Mouse (Mus musculus) limb, embryonic 11.5 days (tissue): ENCODE results near the gene S100a5. TPM values are rescaled to one million over a fixed set of nuclear protein-coding genes. Genes with fewer than 3 reads are reported as not detected.

Source experiments
- ATAC-seq: fragments of 200-750 bp; cut with Nextera tagmentation; 2 replicates; pipeline ENCODE4 v1.8.0; 2017; ENCODE audit warnings: low read depth; ENCODE audit not compliant: insufficient number of reproducible peaks, low FRiP score, low TSS enrichment
- DNase-seq: peaks from one replicate; pipeline ENCODE4 v3.0.0-alpha.2; 2015; ENCODE audit warnings: low spot score
- H3K27ac ChIP-seq: fragments of 300-500 bp; sonication (generic); replicated peaks from 2 replicates; pipeline ENCODE4 v1.5.1; 2014; ENCODE audit warnings: low read depth, mild to moderate bottlenecking, low read length
- H3K27me3 ChIP-seq: fragments of 300-500 bp; sonication (generic); 2 replicates; pipeline ENCODE4 v1.6.1; 2014; ENCODE audit warnings: mild to moderate bottlenecking, low read length, mixed read lengths; ENCODE audit not compliant: control insufficient read depth, insufficient read depth
- H3K36me3 ChIP-seq: fragments of 300-500 bp; sonication (generic); 2 replicates; pipeline ENCODE4 v1.6.1; 2014; ENCODE audit warnings: mild to moderate bottlenecking, low read length, moderate library complexity, mixed read lengths; ENCODE audit not compliant: control insufficient read depth, insufficient read depth
- H3K4me1 ChIP-seq: fragments of 300-500 bp; sonication (generic); 2 replicates; pipeline ENCODE4 v1.6.1; 2014; ENCODE audit warnings: low read length, mixed read lengths; ENCODE audit not compliant: control insufficient read depth, insufficient read depth
- H3K4me2 ChIP-seq: fragments of 300-500 bp; sonication (generic); 2 replicates; pipeline ENCODE4 v1.6.1; 2014; ENCODE audit warnings: low read depth, mild to moderate bottlenecking, moderate library complexity; ENCODE audit not compliant: severe bottlenecking
- H3K4me3 ChIP-seq: fragments of 300-500 bp; sonication (generic); 2 replicates; pipeline ENCODE4 v1.5.1; 2014; ENCODE audit warnings: low read depth, low read length
- H3K9ac ChIP-seq: fragments of 300-500 bp; sonication (generic); 2 replicates; pipeline ENCODE4 v1.6.1; 2014; ENCODE audit warnings: mild to moderate bottlenecking, low read length
- H3K9me3 ChIP-seq: fragments of 300-500 bp; sonication (generic); 2 replicates; pipeline ENCODE4 v1.6.1; 2016; ENCODE audit warnings: low read length; ENCODE audit not compliant: control insufficient read depth
- WGBS: fragments of 180-500 bp; shearing (Covaris S2); extraction: QIAGEN DNeasy Blood & Tissue Kit; methylation state at CpG from one replicate; pipeline ENCODE4 v1.1.7; 2014; 5-methylcytosine and 5-hydroxymethylcytosine counted together
- polyA plus RNA-seq: library from polyadenylated mRNA; unstranded; fragments of >200 nt; fragmentation: Nextera tagmentation; extraction: Ambion mirVana; gene quantifications from 2 replicates; pipeline ENCODE4 v1.2.1, GENCODE M21; 2014

The S100a5 gene
- polyA plus RNA-seq, 1 experiment from 2014 or later, result not detected

DNA sequence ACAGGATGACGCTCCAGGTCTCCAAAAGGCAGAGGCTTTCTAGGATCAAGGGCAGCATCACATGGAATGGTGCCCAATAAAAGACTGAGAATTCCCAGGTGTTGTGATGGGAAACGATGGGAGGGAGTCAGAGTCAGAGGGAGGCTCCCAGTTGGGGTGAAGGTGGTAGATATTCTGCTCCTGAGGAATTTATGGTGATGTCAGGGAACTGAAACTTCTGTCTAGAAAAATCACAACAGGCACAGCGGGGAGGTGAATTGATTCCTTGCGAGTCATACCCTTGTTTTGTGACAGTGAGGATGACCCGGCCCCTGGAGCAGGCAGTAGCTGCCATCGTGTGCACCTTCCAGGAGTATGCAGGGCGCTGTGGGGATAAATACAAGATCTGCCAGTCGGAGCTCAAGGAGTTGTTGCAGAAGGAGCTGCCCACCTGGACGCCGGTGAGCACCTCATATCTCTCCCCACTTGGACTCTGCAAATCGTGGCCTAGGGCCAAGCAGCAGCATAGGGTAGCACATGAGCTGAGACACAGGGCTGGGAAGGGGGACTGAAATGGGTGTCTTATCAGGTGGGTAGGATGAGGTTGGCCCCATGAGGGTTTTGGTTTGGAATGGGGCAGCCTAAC is 6.7 kb upstream of the S100a5 start, which contains the start of gene Gm42674:
Gene Gm42674, plus strand, starts transcription at position 419 of the 625 bp plus-strand sequence.
- no peak for ATAC-seq
- Histone ChIP-seq H3K9ac (no peak within 1 kb of the TSS), H3K27ac (no peak within 1 kb of the TSS)

DNA sequence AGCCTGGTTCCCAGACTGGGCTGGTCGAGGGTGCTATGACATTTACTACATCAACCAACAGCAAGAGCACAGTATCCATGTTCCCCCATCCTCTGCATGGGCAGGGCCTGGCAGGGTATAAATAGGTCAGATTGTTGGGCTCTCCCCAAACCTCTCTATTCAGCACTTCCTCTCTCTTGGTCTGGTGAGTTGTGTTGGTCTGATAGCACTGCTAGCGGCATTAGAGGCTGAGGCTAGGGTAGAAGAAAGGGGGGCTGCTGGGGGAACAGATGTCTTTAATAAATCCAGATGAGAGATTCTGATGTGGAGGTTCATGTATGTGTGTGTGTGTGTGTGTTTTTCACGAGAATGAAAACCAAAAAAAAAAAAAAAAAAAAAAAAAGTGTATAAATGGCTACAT is 4.7 kb upstream of the S100a5 start, which contains the start of gene S100a4:
Gene S100a4, plus strand, starts transcription at position 149 of the 400 bp plus-strand sequence.
- DNase-seq, result peak; percentile 41
- Histone ChIP-seq H3K4me2 (no peak within 1 kb of the TSS), H3K9me3 (no peaks in the 10 kb centered on the region), H3K9ac (no peak within 1 kb of the TSS), H3K4me1 (peaks cover 2% of the 10 kb centered on the region; the same call in 1 of the 2 replicates), H3K36me3 (no peaks in the 10 kb centered on the region), H3K27ac (no peak within 1 kb of the TSS), H3K4me3 (no peak within 1 kb of the TSS), H3K27me3 (no peaks in the 10 kb centered on the region)
- ATAC-seq, result peak; percentile 26; the same call in 1 of the 2 replicates
- 34% methylated on average over 3 of the region's 3 CpGs for WGBS

More for the DNA sequence above, 6.7 kb upstream of the S100a5 start, which contains the start of gene Gm42674:
- no peak within 1 kb of the TSS for H3K4me2 ChIP-seq
- 80% methylated on average over 11 of the region's 11 CpGs for WGBS
- H3K36me3 ChIP-seq, result no peaks in the 10 kb centered on the region
- DNase-seq, result no peak
- H3K27me3 ChIP-seq, result no peaks in the 10 kb centered on the region
- peaks cover 2% of the 10 kb centered on the region; the same call in 1 of the 2 replicates for H3K4me1 ChIP-seq
- H3K4me3 ChIP-seq, result no peak within 1 kb of the TSS
- no peaks in the 10 kb centered on the region for H3K9me3 ChIP-seq

DNA sequence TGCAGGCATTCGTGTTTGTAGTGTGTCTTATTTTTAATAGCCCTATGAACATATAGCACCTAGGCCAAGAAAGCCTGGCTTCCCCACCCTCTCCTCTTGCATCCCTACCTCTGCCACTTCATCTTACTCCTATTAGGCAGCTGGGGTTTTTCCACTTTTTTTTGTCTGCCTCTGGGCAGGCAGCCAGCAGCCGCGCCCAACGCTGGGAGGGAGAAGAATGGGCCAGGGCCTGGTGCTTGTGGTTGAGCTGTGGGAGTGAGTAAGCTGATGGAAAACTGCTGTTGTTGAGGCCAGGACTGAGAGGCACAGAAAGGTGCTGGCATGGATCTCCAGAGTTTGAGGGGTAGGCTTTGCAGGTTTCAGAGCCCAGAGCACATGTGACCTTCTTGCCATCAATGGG is 3.9 kb upstream of the S100a5 start:
- DNase-seq (peak; percentile 51), ATAC-seq (peak; percentile 42; the same call in 1 of the 2 replicates)

DNA sequence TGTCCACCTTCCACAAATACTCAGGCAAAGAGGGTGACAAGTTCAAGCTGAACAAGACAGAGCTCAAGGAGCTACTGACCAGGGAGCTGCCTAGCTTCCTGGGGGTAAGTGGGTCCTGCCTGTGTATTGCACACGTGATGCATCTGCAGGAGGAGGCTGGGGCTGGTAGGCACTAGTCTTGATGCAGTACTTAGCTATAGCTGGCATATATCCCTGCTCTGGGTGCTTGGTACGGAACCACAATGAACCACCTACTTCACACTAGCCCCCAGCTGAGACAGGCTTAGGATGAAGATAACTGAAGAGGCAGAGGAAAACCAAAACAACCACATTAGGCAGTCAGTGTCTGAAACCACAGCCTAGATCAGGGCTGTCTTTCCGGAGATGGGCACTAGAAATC is 3.3 kb upstream of the S100a5 start:
- 87% methylated on average over 3 of the region's 3 CpGs for WGBS
- no peak overlapping the region for H3K4me3 ChIP-seq
- H3K36me3 ChIP-seq, result no peaks in the 10 kb centered on the region
- ATAC-seq (no peak), DNase-seq (no peak)
- H3K27ac ChIP-seq, result no peak overlapping the region; the same call in 1 of the 2 replicates
- peaks cover 2% of the 10 kb centered on the region; the same call in 1 of the 2 replicates for H3K4me1 ChIP-seq
- no peaks in the 10 kb centered on the region for H3K27me3 ChIP-seq
- H3K9ac ChIP-seq, result no peak overlapping the region
- H3K4me2 ChIP-seq, result no peak overlapping the region
- no peaks in the 10 kb centered on the region for H3K9me3 ChIP-seq

More for the DNA sequence above, 3.9 kb upstream of the S100a5 start:
- Histone ChIP-seq H3K9me3 (no peaks in the 10 kb centered on the region), H3K36me3 (no peaks in the 10 kb centered on the region), H3K27me3 (no peaks in the 10 kb centered on the region), H3K27ac (no peak overlapping the region), H3K4me1 (peaks cover 2% of the 10 kb centered on the region; the same call in 1 of the 2 replicates), H3K4me3 (no peak overlapping the region), H3K4me2 (no peak overlapping the region), H3K9ac (no peak overlapping the region)
- WGBS, result 75% methylated on average over 4 of the region's 4 CpGs

DNA sequence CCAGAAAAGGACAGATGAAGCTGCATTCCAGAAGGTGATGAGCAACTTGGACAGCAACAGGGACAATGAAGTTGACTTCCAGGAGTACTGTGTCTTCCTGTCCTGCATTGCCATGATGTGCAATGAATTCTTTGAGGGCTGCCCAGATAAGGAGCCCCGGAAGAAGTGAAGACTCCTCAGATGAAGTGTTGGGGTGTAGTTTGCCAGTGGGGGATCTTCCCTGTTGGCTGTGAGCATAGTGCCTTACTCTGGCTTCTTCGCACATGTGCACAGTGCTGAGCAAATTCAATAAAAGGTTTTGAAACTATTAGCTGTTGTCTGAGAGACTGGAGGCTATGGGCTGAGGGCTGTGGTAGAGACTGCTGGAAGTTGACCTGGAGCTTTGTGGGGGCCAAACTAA is 2.6 kb upstream of the S100a5 start:
- Histone ChIP-seq H3K9ac (no peak overlapping the region), H3K4me1 (peaks cover 2% of the 10 kb centered on the region; the same call in 1 of the 2 replicates), H3K4me3 (no peak overlapping the region), H3K27ac (peak overlapping the region; percentile 24), H3K27me3 (no peaks in the 10 kb centered on the region), H3K36me3 (no peaks in the 10 kb centered on the region), H3K4me2 (no peak overlapping the region), H3K9me3 (no peaks in the 10 kb centered on the region)
- WGBS, result 75% methylated on average over 2 of the region's 2 CpGs
- no peak for ATAC-seq
- no peak for DNase-seq

DNA sequence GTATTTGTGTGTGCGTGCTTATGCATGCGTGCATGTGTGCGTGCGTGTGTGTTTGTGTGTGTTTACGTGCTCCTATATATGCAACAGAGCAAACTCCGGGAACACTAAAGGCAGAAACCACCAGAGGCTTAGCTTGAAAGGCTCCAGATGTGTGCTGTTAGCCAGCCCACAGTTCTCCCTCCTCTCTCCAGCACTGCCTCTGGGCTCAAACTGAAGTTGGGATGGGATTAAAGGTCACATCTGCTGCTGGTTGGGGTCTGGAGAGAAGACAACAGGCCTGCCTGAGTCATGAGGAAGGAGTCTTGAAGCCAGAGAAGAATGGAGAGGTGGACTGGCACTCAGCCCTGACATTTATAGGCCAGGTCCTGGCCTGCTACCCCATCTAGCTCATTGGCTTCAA is 2.1 kb upstream of the S100a5 start:
- Histone ChIP-seq H3K9me3 (no peaks in the 10 kb centered on the region), H3K4me2 (no peak overlapping the region), H3K27me3 (no peaks in the 10 kb centered on the region), H3K9ac (no peak overlapping the region), H3K4me1 (peaks cover 2% of the 10 kb centered on the region; the same call in 1 of the 2 replicates), H3K4me3 (no peak overlapping the region), H3K36me3 (no peaks in the 10 kb centered on the region), H3K27ac (peak overlapping the region; percentile 24)
- WGBS, result 69% methylated on average over 6 of the region's 6 CpGs
- peak; percentile 44; the same call in 1 of the 2 replicates for ATAC-seq
- peak; percentile 63 for DNase-seq

DNA sequence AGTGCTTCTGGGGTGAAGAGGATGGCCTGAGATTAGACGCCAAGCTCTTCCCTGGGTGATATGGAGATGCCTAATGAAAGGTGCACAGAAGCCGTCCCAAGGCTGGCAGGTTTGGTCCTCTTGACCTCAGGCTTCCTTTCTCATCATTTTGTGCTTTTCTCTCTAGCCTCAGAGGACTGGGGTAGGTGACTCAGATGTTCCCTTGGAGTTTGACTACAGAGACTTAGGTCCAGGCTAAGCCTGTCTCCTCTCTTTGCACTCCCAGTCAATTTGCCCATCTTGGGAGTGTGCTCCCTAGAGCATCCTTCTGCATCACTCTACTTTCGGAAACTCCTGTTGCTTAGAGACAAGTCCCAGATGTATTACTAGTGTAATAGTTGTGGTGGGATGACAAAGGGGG is 962 bp upstream of the S100a5 start:
- ATAC-seq, result no peak
- DNase-seq, result no peak
- H3K27me3 ChIP-seq, result no peaks in the 10 kb centered on the region
- H3K9me3 ChIP-seq, result no peaks in the 10 kb centered on the region
- no peaks in the 10 kb centered on the region for H3K36me3 ChIP-seq
- H3K4me2 ChIP-seq, result no peak overlapping the region
- no peak overlapping the region for H3K9ac ChIP-seq
- H3K4me3 ChIP-seq, result no peak overlapping the region
- peaks cover 2% of the 10 kb centered on the region; the same call in 1 of the 2 replicates for H3K4me1 ChIP-seq
- H3K27ac ChIP-seq, result no peak overlapping the region
- 88% methylated on average over 3 of the region's 3 CpGs for WGBS

DNA sequence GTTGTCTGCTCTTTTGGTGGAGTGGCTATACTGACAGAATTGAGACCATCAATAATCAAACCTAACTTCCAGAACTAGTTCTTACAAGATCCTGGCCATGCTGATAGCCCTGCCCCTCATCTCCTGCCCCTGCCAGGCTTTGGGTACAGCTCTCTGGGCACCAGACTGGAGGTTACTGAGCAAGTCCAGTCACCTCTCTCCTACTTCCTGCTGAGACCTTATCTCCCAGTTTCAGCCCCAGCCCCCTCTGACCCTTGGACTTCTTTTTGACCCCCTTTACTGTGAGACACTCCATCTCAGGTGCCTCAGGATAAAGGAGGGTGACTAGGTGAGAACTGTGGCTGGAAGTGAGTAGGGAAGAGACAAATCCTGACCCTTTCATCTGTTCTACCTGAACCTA is 779 bp downstream of the S100a5 start:
- Histone ChIP-seq H3K27me3 (no peaks in the 10 kb centered on the region; the same call in 1 of the 2 replicates), H3K4me2 (no peak overlapping the region), H3K36me3 (no peaks in the 10 kb centered on the region), H3K4me3 (no peak overlapping the region), H3K9me3 (no peaks in the 10 kb centered on the region), H3K4me1 (no peaks in the 10 kb centered on the region; the same call in 1 of the 2 replicates), H3K27ac (no peak overlapping the region), H3K9ac (no peak overlapping the region)
- no peak for DNase-seq
- no peak for ATAC-seq
